Mouse (Mus musculus) embryonic facial prominence, embryonic 10.5 days (tissue): ENCODE results near the gene Psrc1. TPM values are rescaled to one million over a fixed set of nuclear protein-coding genes. Genes with fewer than 3 reads are reported as not detected.
A peak's percentile ranks its signal among the peaks of the same experiment; 100 is the strongest.

Experiments used
- DNase-seq: peaks from one replicate; pipeline ENCODE4 v3.0.0-alpha.2; 2017; ENCODE audit warnings: low spot score
- H3K27ac ChIP-seq: fragments of 300-500 bp; sonication (generic); replicated peaks from 2 replicates; pipeline ENCODE4 v1.5.1; 2016; ENCODE audit warnings: mild to moderate bottlenecking
- H3K27me3 ChIP-seq: fragments of 300-500 bp; sonication (generic); replicated peaks from 2 replicates; pipeline ENCODE4 v1.6.1; 2016; ENCODE audit warnings: low read depth, mild to moderate bottlenecking; ENCODE audit not compliant: poor library complexity, severe bottlenecking
- H3K36me3 ChIP-seq: fragments of 300-500 bp; sonication (generic); replicated peaks from 2 replicates; pipeline ENCODE4 v1.6.1; 2016; ENCODE audit warnings: mild to moderate bottlenecking, moderate library complexity
- H3K4me1 ChIP-seq: fragments of 300-500 bp; sonication (generic); 2 replicates; pipeline ENCODE4 v1.6.1; 2016
- H3K4me3 ChIP-seq: fragments of 300-500 bp; sonication (generic); 2 replicates; pipeline ENCODE4 v1.5.1; 2016; ENCODE audit warnings: mild to moderate bottlenecking, moderate library complexity
- H3K9me3 ChIP-seq: fragments of 300-500 bp; sonication (generic); 2 replicates; pipeline ENCODE4 v1.6.1; 2016; ENCODE audit warnings: mild to moderate bottlenecking
- whole genome bisulfite sequencing: fragments of 180-500 bp; shearing (Covaris S2); methylation state at CpG from one replicate; pipeline ENCODE4 v1.1.7; 2016; 5-methylcytosine and 5-hydroxymethylcytosine counted together
- polyA plus RNA-seq: library from polyadenylated mRNA; unstranded; fragments of >200 nt; fragmentation: Nextera tagmentation; extraction: Ambion mirVana; gene quantifications from 2 replicates; pipeline ENCODE4 v1.2.1, GENCODE M21; 2016

The Psrc1 gene
- polyA plus RNA-seq, 1 experiment from 2014 or later: 97.9 TPM

- Histone ChIP-seq H3K4me1 (peaks cover 51% of the 10 kb centered on the region), H3K9me3 (peaks cover 25% of the 10 kb centered on the region), H3K4me3 (peak overlapping the region; percentile 49), H3K36me3 (peaks cover 67% of the 10 kb centered on the region), H3K27me3 (peaks cover 23% of the 10 kb centered on the region), H3K27ac (peak overlapping the region; percentile 86)
- DNase-seq: no peak
- WGBS: 54% methylated on average over 8 of the region's 8 CpGs
These were observed 28.1 kb downstream of the Psrc1 start for GRCm38 (mm10) chr3:108411754-108412121.

GRCm38 (mm10) chr3:108413634-108414360 lies 30.2 kb downstream of the Psrc1 start:
- Histone ChIP-seq H3K4me3 (peak overlapping the region; percentile 82; the same call in 1 of the 2 replicates), H3K9me3 (peaks cover 25% of the 10 kb centered on the region), H3K27me3 (peaks cover 42% of the 10 kb centered on the region), H3K36me3 (peaks cover 48% of the 10 kb centered on the region), H3K4me1 (peaks cover 46% of the 10 kb centered on the region), H3K27ac (no peak overlapping the region)
- WGBS: 97% methylated on average over 35 of the region's 35 CpGs
- DNase-seq: no peak

- Histone ChIP-seq H3K27ac (peak within 1 kb of the TSS; percentile 93), H3K4me1 (peaks cover 36% of the 10 kb centered on the region), H3K4me3 (peak within 1 kb of the TSS; percentile 82), H3K36me3 (peaks cover 36% of the 10 kb centered on the region), H3K27me3 (peaks cover 42% of the 10 kb centered on the region), H3K9me3 (peaks cover 25% of the 10 kb centered on the region)
- WGBS: 6% methylated on average over 67 of the region's 67 CpGs
- peak; percentile 69 for DNase-seq
These were observed 31.5 kb downstream of the Psrc1 start, which contains the start of gene Celsr2 for GRCm38 (mm10) chr3:108414857-108415830. Celsr2 (minus strand) TSS chr3:108415552.

GRCm38 (mm10) chr3:108415831-108416223 lies 32.2 kb downstream of the Psrc1 start:
- whole genome bisulfite sequencing: under 1% methylated on average over 48 of the region's 48 CpGs
- peak overlapping the region; percentile 82 for H3K4me3 ChIP-seq
- H3K36me3 ChIP-seq: peaks cover 34% of the 10 kb centered on the region
- peaks cover 29% of the 10 kb centered on the region for H3K4me1 ChIP-seq
- H3K27me3 ChIP-seq: peaks cover 42% of the 10 kb centered on the region
- peaks cover 25% of the 10 kb centered on the region for H3K9me3 ChIP-seq
- DNase-seq: peak; percentile 90
- peak overlapping the region; percentile 93 for H3K27ac ChIP-seq

- no peak for DNase-seq
- H3K36me3 ChIP-seq: peaks cover 31% of the 10 kb centered on the region
- H3K27me3 ChIP-seq: peaks cover 6% of the 10 kb centered on the region
- peaks cover 35% of the 10 kb centered on the region for H3K4me1 ChIP-seq
- no peaks in the 10 kb centered on the region for H3K9me3 ChIP-seq
- H3K4me3 ChIP-seq: no peak overlapping the region
- 43% methylated on average over 6 of the region's 6 CpGs for WGBS
- H3K27ac ChIP-seq: 0 out of 2 replicates have a peak overlapping the region, but pooled peaks have one; percentile 19
These were observed 39.4 kb downstream of the Psrc1 start for GRCm38 (mm10) chr3:108423006-108423405.

GRCm38 (mm10) chr3:108423844-108424801 lies 40.5 kb downstream of the Psrc1 start:
- no peaks in the 10 kb centered on the region for H3K9me3 ChIP-seq
- peak overlapping the region; percentile 36 for H3K4me3 ChIP-seq
- H3K27ac ChIP-seq: peak overlapping the region; percentile 60
- peaks cover 35% of the 10 kb centered on the region for H3K4me1 ChIP-seq
- H3K27me3 ChIP-seq: no peaks in the 10 kb centered on the region
- 19% methylated on average over 11 of the region's 11 CpGs for WGBS
- DNase-seq: peak; percentile 58
- peaks cover 42% of the 10 kb centered on the region for H3K36me3 ChIP-seq

GRCm38 (mm10) chr3:108424944-108425623 lies 41.4 kb downstream of the Psrc1 start:
- H3K27me3 ChIP-seq: no peaks in the 10 kb centered on the region
- H3K9me3 ChIP-seq: no peaks in the 10 kb centered on the region
- peaks cover 35% of the 10 kb centered on the region for H3K4me1 ChIP-seq
- H3K36me3 ChIP-seq: peaks cover 52% of the 10 kb centered on the region
- DNase-seq: no peak
- peak overlapping the region; percentile 61 for H3K27ac ChIP-seq
- H3K4me3 ChIP-seq: no peak overlapping the region
- WGBS: 67% methylated on average over 7 of the region's 7 CpGs

GRCm38 (mm10) chr3:108425624-108426018 lies 42.0 kb downstream of the Psrc1 start:
- Histone ChIP-seq H3K36me3 (peaks cover 56% of the 10 kb centered on the region), H3K27ac (peak overlapping the region; percentile 61), H3K27me3 (no peaks in the 10 kb centered on the region), H3K4me1 (peaks cover 35% of the 10 kb centered on the region), H3K4me3 (no peak overlapping the region), H3K9me3 (no peaks in the 10 kb centered on the region)
- no peak for DNase-seq
- 86% methylated on average over 6 of the region's 6 CpGs for WGBS

GRCm38 (mm10) chr3:108432542-108433187 lies 49.0 kb downstream of the Psrc1 start:
- Histone ChIP-seq H3K27ac (peak overlapping the region; percentile 80), H3K36me3 (peaks cover 93% of the 10 kb centered on the region), H3K27me3 (no peaks in the 10 kb centered on the region), H3K4me1 (peaks cover 38% of the 10 kb centered on the region), H3K4me3 (no peak overlapping the region), H3K9me3 (no peaks in the 10 kb centered on the region)
- DNase-seq: no peak
- WGBS: 68% methylated on average over 13 of the region's 13 CpGs

- peak; percentile 71 for DNase-seq
- peaks cover 89% of the 10 kb centered on the region for H3K36me3 ChIP-seq
These were observed 49.7 kb downstream of the Psrc1 start for GRCm38 (mm10) chr3:108433188-108433880.

More at GRCm38 (mm10) chr3:108433188-108433880, 49.7 kb downstream of the Psrc1 start:
- no peaks in the 10 kb centered on the region for H3K27me3 ChIP-seq
- H3K4me1 ChIP-seq: peaks cover 38% of the 10 kb centered on the region
- WGBS: 31% methylated on average over 18 of the region's 18 CpGs
- H3K9me3 ChIP-seq: no peaks in the 10 kb centered on the region
- peak overlapping the region; percentile 80 for H3K27ac ChIP-seq
- peak overlapping the region; percentile 33 for H3K4me3 ChIP-seq
